Mouse (Mus musculus) E14TG2a.4 (cell line): ENCODE data around the gene Oas1e.

Experiments
- H3K27me3 ChIP-seq: 2 replicates; pipeline ENCODE4 v1.6.1; 2014; ENCODE audit warnings: low read length, control low read depth; ENCODE audit not compliant: insufficient read depth
- H3K36me3 ChIP-seq: 2 replicates; pipeline ENCODE4 v1.6.1; 2014; ENCODE audit warnings: low read length, control low read depth; ENCODE audit not compliant: insufficient read depth
- H3K4me1 ChIP-seq: replicated peaks from 2 replicates; pipeline ENCODE4 v1.6.1; 2014; ENCODE audit warnings: low read depth, low read length, control low read depth
- H3K4me3 ChIP-seq: replicated peaks from 2 replicates; pipeline ENCODE4 v1.5.1; 2014; ENCODE audit warnings: mild to moderate bottlenecking, low read length
- H3K9me3 ChIP-seq: 2 replicates; pipeline ENCODE4 v1.6.1; 2014; ENCODE audit warnings: low read length, control low read depth
- CTCF ChIP-seq: conservative IDR thresholded peaks from 2 replicates; pipeline ENCODE4 v1.5.1; 2014; ENCODE audit warnings: low read length
- NANOG ChIP-seq: IDR thresholded peaks from 2 replicates; pipeline ENCODE4 v1.6.1; 2014; ENCODE audit warnings: borderline replicate concordance, low read length, mixed read lengths
- POU5F1 ChIP-seq: IDR thresholded peaks from 2 replicates; pipeline ENCODE4 v1.6.1; 2014; ENCODE audit warnings: low read length, borderline replicate concordance

Gene Oas1e

DNA sequence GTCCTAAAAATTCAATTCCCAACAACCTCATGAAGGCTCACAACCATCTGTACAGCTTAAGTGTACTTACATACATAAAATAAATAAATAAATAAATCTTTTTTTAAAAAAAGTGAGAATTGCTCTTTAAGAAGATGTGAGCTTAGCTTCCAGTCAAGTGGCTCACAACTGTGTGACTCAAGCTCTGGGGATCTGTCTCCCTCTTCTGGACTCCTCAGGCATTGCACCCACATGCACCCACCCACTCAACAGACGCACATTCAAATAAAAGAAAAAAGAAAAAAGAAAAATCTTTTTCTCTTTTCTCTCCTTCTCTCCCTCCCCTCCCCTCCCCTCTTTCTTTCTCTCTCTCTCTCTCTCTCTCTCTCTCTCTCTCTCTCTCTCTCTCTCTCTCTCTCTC is 13.7 kb downstream of the Oas1e start:
- peaks cover 2% of the 10 kb centered on the region; the same call in 1 of the 2 replicates for H3K27me3 ChIP-seq
- no peaks in the 10 kb centered on the region for H3K9me3 ChIP-seq
- no peaks in the 10 kb centered on the region for H3K36me3 ChIP-seq
- TF ChIP-seq CTCF (peak; percentile 95), POU5F1 (no peak)
- no peak overlapping the region for H3K4me3 ChIP-seq
- H3K4me1 ChIP-seq = peaks cover 20% of the 10 kb centered on the region

- H3K4me3 ChIP-seq = no peak overlapping the region
- no peaks in the 10 kb centered on the region for H3K27me3 ChIP-seq
- TF ChIP-seq POU5F1 = no peak
- no peak for TF ChIP-seq NANOG
- TF ChIP-seq CTCF = no peak
- no peaks in the 10 kb centered on the region for H3K9me3 ChIP-seq
- H3K36me3 ChIP-seq = no peaks in the 10 kb centered on the region
- peaks cover 37% of the 10 kb centered on the region for H3K4me1 ChIP-seq
Observed at GRCm38 (mm10) chr5:120779922-120780321, 15.4 kb downstream of the Oas1e start.

GRCm38 (mm10) chr5:120778941-120779340 is 16.4 kb downstream of the Oas1e start:
- TF ChIP-seq NANOG = no peak
- TF ChIP-seq POU5F1 = no peak
- TF ChIP-seq CTCF = no peak
- peaks cover 36% of the 10 kb centered on the region for H3K4me1 ChIP-seq
- H3K9me3 ChIP-seq = no peaks in the 10 kb centered on the region
- no peaks in the 10 kb centered on the region for H3K36me3 ChIP-seq
- H3K27me3 ChIP-seq = no peaks in the 10 kb centered on the region
- H3K4me3 ChIP-seq = no peak overlapping the region

GRCm38 (mm10) chr5:120777478-120777877 is 17.9 kb downstream of the Oas1e start, which contains the start of gene Oas3:
Gene Oas3, minus strand, starts transcription at chr5:120777661.
- peaks cover 26% of the 10 kb centered on the region for H3K4me1 ChIP-seq
- H3K27me3 ChIP-seq = peaks cover 2% of the 10 kb centered on the region; the same call in 1 of the 2 replicates
- no peaks in the 10 kb centered on the region for H3K36me3 ChIP-seq
- no peaks in the 10 kb centered on the region for H3K9me3 ChIP-seq
- H3K4me3 ChIP-seq = no peak within 1 kb of the TSS
- TF ChIP-seq NANOG = no peak
- no peak for TF ChIP-seq POU5F1

GRCm38 (mm10) chr5:120776801-120777200 is 18.5 kb downstream of the Oas1e start:
- Histone ChIP-seq H3K4me3 (no peak overlapping the region), H3K9me3 (no peaks in the 10 kb centered on the region), H3K27me3 (peaks cover 5% of the 10 kb centered on the region; the same call in 1 of the 2 replicates), H3K36me3 (no peaks in the 10 kb centered on the region), H3K4me1 (peaks cover 22% of the 10 kb centered on the region)
- TF ChIP-seq NANOG (no peak), POU5F1 (no peak), CTCF (no peak)

- Histone ChIP-seq H3K4me1 (peaks cover 22% of the 10 kb centered on the region), H3K4me3 (peak overlapping the region; percentile 45), H3K27me3 (peaks cover 12% of the 10 kb centered on the region; the same call in 1 of the 2 replicates), H3K9me3 (no peaks in the 10 kb centered on the region), H3K36me3 (no peaks in the 10 kb centered on the region)
- no peak for TF ChIP-seq CTCF
- TF ChIP-seq NANOG = no peak
- no peak for TF ChIP-seq POU5F1
Observed at GRCm38 (mm10) chr5:120775287-120775985, 19.9 kb downstream of the Oas1e start.

GRCm38 (mm10) chr5:120769396-120769795 is 25.9 kb downstream of the Oas1e start:
- H3K4me1 ChIP-seq = peaks cover 3% of the 10 kb centered on the region; the same call in 1 of the 2 replicates
- H3K4me3 ChIP-seq = no peak overlapping the region
- H3K27me3 ChIP-seq = peaks cover 12% of the 10 kb centered on the region; the same call in 1 of the 2 replicates
- H3K36me3 ChIP-seq = no peaks in the 10 kb centered on the region
- H3K9me3 ChIP-seq = no peaks in the 10 kb centered on the region
- TF ChIP-seq CTCF = no peak

DNA sequence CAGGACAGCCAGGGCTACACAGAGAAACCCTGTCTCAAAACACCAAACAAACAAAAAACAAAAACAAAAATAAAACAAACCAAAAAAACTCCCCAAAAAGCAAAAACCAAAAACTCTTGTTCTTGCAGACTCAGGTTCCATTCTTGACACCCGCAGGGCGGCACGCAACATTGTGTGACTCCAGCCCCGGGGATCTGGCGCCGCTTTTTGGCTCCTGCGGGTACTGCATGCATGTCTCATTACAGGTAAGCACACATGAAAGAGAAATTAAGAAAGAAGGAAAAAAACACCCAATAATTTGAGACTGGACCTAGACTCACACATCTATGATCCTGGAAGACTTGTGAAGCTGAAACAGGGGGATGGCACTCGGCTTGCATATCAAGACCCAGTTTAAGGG is 30.3 kb downstream of the Oas1e start:
- Histone ChIP-seq H3K27me3 (peaks cover 2% of the 10 kb centered on the region; the same call in 1 of the 2 replicates), H3K4me1 (peaks cover 26% of the 10 kb centered on the region), H3K36me3 (no peaks in the 10 kb centered on the region), H3K4me3 (no peak overlapping the region), H3K9me3 (no peaks in the 10 kb centered on the region)
- TF ChIP-seq CTCF (peak; percentile 97), NANOG (no peak), POU5F1 (no peak)

DNA sequence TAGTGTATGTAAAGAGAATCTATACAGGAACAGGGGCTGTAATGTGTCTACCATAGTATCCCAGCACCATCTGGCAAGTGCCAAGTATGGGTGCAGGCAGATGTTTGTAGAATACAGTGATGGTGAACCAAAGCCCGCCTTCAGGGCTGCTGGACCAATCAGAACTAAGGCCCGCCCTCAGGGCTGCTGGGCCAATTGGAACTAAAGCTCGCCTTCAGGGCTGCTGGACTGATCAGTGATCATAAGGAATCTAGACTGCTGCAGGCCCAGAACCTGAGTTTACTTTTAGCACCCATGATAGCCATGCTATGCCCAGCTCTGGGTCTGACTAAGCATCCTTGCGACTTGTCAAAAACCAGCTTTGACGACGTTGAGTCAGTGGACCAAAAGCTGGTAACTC is 33.4 kb downstream of the Oas1e start:
- Histone ChIP-seq H3K36me3 (no peaks in the 10 kb centered on the region), H3K4me1 (peaks cover 34% of the 10 kb centered on the region), H3K9me3 (no peaks in the 10 kb centered on the region), H3K4me3 (peak overlapping the region; percentile 73), H3K27me3 (peaks cover 15% of the 10 kb centered on the region)
- no peak for TF ChIP-seq POU5F1
